Mouse (Mus musculus) activated CD4-positive, CD25-positive, alpha-beta regulatory T cell, adult 4 months (primary cell): Measurements from ENCODE around the gene Gata1. TPM values are rescaled to one million over a fixed set of nuclear protein-coding genes. Genes with fewer than 3 reads are reported as not detected.
A peak's percentile ranks its signal among the peaks of the same experiment; 100 is the strongest.
"Not testable (repeated sequence)": the region's sequence is repeated elsewhere in the genome, so short reads cannot be mapped to it uniquely, and the experiment has no call there.

Source experiments
- ATAC-seq: one replicate; pipeline ENCODE4 v1.8.0; 2017
- polyA plus RNA-seq, 2 experiments: library from polyadenylated mRNA; unstranded; fragments of 100-300 nt; shearing (Covaris generic); gene quantifications; one replicate each; pipeline ENCODE4 v1.2.1; 2017

Gata1 gene
- polyA plus RNA-seq, 2 experiments from 2014 or later = 28.9 to 29.6 TPM

DNA sequence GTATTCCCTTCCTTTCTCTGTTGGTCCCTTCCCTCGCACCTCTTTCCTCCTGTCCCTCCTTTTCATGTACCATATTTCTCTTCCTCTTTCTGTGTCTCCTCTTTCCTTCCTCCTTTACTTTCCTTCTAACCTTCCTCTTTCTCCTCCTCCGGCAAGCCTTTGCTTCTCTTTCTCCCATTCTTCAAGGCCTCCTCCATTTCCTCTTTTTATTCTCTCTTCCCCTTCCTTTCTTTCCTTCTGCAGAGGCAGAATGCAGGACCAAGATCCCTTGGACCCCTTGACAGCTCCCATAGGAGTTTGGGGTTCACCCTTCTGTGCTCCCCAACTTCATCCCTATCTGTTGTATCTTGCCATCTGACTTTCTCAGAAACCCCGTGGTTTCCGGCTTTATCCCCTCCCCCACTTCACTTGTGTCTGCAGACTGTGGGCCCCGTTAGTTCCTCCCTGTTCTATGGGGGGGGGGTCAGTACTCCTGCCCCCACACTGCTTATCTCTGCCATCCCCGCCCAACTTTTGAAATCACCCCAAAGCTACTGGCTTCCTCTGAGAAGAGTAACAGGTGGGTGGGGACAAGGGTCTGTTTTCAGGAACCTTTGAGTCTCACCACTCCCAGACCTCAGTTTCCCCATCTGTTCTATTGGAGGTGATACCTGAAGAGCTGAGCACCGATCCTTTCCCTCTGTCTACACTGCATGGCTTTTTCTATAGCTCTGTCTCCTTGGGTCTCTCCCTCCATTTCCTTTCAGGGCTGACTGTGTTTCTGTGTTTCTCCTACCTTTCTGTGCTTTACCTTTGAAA lies 13.8 kb downstream of the Gata1 start:
- peak; percentile 79 for ATAC-seq

- no peak for ATAC-seq
Measured at GRCm38 (mm10) chrX:7958868-7959267, 19.0 kb downstream of the Gata1 start.

GRCm38 (mm10) chrX:7950091-7950490 lies 27.8 kb downstream of the Gata1 start:
- no peak for ATAC-seq

DNA sequence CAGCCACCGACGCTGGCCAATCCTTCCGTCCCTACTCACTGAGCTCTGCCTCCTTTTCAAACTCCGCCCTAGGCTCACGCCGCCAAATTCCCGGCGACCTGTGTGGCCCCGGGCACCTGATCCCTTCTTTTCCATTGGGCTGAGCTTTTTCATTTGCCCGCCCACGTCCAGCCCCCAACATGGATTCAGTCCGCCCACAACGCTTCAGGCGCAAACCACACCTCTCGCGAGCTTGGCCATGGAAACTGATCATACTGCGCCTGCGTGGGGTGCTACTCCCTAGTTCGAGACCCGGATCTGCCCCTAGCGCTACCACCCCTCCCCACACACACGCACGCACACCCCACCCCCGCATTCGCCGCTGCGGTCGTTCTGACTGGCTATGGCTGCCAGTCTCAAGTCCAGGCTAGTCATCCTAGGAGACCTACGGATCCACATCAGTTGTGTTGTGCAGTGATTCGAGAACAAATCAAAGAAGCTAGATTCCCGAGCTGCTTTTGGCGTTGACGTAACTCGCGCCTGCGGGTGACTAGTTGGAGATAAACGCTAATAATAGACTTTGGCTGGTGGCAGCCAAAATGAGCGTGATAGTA lies 29.9 kb downstream of the Gata1 start:
- peak; percentile 92 for ATAC-seq

DNA sequence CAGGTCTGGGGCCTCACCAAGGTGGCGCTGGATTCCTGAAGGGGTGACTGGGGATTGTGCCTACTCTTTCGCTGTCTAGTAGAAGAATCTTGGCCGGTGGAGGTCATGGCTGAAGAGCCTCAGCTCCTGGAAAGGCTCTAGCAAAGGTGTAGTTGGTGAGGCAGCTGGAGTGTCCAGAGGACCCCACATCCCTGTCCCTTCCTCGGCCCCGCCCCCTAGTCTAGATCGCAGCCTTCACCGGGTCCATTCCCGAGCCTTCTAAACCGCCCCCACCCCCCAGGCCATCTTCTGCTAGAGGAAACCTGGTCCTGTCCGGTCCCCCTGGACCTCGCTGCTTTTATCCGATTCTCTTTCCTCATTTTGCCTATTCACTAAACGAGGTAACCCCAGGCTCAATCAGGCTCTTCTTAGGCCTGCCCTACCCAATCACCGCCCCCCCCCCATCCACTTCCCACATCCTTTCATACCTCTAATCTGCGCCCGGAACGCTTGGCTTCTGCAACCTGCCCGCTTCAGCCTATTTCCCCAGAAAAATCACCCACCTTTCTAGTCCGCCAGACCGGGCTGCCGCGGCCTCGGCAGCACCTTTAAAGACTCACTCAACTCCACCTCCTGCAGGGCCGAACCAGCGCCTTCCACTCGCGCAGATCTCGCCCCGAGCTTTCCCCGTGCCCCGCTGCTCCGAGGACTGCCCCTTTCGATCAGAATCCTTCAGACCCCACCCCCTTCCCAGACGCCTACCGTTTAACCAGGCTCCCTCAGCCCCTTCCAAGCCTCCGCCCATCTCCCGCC lies 30.6 kb downstream of the Gata1 start, which contains the start of gene Hdac6:
Hdac6 (minus strand) TSS at position 782 of the 792 bp plus-strand sequence.
- ATAC-seq = peak; percentile 13

GRCm38 (mm10) chrX:7945618-7946017 lies 32.3 kb downstream of the Gata1 start:
- ATAC-seq = no peak

DNA sequence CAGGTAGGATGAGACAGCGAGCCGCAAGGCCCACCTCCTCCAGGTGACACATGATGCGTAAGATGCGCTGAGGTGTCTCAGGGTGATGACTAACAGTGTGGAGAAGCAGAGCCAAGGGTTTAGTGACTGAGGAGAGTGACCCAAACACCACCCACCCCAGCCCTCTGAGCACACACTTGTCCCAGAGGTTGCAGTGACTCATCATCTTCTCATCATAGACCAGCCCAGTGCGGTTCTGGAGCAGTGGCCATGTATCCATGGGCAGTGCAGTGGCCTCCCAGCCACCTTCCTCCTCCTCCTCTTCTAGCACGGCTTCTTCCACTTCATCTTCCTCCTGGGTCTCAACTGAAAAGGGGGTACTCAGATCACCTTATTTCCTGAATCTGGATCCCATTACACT lies 40.2 kb downstream of the Gata1 start:
- no peak for ATAC-seq

- no peak for ATAC-seq
Measured at GRCm38 (mm10) chrX:7936874-7937273, 41.0 kb downstream of the Gata1 start.

DNA sequence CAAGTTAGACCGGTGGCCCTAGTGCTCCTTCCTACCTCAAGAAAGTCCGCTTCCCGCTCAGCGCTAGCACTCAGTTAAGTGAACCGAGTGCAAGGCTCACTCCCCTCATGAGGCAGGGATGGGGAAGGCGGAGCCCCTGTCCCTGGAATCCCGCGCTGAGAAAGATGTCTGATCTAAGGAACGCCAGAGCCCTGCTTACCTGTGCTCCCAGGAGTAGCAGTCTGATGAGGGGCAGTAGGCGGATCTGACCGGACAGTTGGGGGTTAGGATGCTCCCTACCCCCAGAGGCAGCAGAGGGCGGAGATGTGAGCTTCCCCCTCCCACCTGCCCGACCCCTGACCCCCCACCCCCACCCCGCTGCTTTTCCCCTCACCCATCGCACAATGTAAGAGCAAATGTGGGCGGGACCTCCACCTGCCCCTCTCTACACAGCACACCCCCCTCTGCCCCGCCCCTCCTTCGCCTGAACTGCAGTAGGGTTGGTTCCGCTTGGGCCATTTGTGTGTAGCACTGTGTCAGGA lies 49.5 kb downstream of the Gata1 start, which contains the start of gene Eras:
Eras (minus strand) TSS at position 338 of the 521 bp plus-strand sequence.
- no peak for ATAC-seq

DNA sequence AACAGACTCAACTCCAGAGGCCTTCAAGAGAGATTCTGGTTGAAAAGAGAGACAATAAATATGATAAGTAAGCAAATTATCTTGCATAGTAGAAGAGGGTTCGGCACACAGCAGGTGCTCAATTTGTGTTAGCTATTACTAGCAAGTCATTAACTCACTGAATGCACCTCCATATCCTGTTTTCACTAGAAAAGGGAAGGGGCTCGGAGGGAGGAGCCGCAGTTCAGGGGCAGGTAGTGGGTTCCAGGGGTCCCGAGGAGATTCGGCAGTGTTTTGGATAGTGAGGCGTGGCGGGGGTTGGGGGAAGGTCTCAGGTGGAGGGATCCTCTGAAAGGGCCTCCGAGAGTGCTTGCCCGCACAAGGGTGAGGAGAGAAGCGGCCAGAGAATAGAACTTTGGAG lies 50.8 kb downstream of the Gata1 start:
- ATAC-seq = no peak

- ATAC-seq = no peak
Measured at GRCm38 (mm10) chrX:7926266-7926665, 51.6 kb downstream of the Gata1 start.

DNA sequence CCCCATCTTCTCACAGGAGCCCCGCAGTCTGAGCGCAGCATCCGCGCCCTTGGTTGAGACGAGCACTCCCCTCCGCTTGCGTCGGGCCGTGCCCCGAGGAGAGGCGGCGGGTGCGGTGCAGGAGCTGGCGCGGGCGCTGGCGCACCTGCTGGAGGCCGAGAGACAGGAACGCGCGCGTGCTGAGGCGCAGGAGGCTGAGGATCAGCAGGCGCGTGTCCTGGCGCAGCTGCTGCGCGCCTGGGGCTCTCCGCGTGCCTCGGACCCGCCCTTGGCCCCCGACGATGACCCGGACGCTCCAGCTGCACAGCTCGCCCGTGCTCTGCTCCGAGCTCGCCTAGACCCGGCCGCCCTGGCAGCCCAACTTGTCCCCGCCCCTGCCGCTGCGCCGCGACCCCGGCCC lies 55.8 kb downstream of the Gata1 start:
- no peak for ATAC-seq

- ATAC-seq = no peak
Measured at GRCm38 (mm10) chrX:7919601-7920383, 58.1 kb downstream of the Gata1 start, which contains the start of gene Pcsk1n. Gene Pcsk1n, plus strand, starts transcription at chrX:7919822.

DNA sequence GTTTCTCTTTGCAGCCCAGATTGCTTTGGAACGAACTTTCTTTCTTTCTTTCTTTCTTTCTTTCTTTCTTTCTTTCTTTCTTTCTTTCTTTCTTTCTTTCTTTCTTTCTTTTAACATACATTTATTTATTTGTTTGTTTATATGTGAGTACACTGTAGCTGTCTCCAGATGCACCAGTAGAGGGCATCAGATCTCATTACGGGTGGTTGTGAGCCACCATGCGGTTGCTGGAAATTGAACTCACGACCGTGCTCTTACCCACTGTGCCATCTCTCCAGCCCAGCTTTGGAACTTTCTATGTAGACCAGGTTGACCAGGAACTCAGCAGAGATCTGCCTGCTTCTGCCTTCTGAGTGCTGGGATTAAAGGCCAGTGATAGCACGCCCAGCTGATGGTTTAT lies 59.9 kb downstream of the Gata1 start:
- not testable (repeated sequence) for ATAC-seq

- ATAC-seq = not testable (repeated sequence)
Measured at GRCm38 (mm10) chrX:7915669-7916068, 62.2 kb downstream of the Gata1 start.

GRCm38 (mm10) chrX:7910473-7910872 lies 67.4 kb downstream of the Gata1 start:
- no peak for ATAC-seq

Other genes starting within 250 kb of the Gata1 start
- gene Praf2, start 249.6 kb downstream of the Gata1 start, polyA plus RNA-seq = 10 to 100 TPM; 34.0 to 36.1 TPM
- gene Ccdc120, start 227.2 kb downstream of the Gata1 start, polyA plus RNA-seq = under 1 TPM in 1 of 2 experiments, not detected in 1; 0.20 TPM
- gene Tfe3, start 215.5 kb downstream of the Gata1 start, polyA plus RNA-seq = 10 to 100 TPM in 1 of 2 experiments, 1 to 10 TPM in 1; 9.1 to 14.7 TPM
- 10 to 100 TPM; 46.6 to 58.8 TPM for gene Gripap1, start 188.3 kb downstream of the Gata1 start, polyA plus RNA-seq
- gene Kcnd1, start 155.8 kb downstream of the Gata1 start, polyA plus RNA-seq = under 1 TPM; 0.49 to 0.50 TPM
- 10 to 100 TPM; 15.4 to 21.1 TPM for gene Otud5, start 136.7 kb downstream of the Gata1 start, polyA plus RNA-seq
- gene Pim2, start 99.8 kb downstream of the Gata1 start, polyA plus RNA-seq = 10 to 100 TPM; 37.5 to 40.7 TPM
- 10 to 100 TPM; 11.3 to 17.3 TPM for gene Slc35a2, start 94.0 kb downstream of the Gata1 start, polyA plus RNA-seq
- gene Pqbp1, start 78.8 kb downstream of the Gata1 start, polyA plus RNA-seq = 100 to 1,000 TPM in 1 of 2 experiments, 10 to 100 TPM in 1; 88.7 to 101 TPM
- gene Timm17b, start 78.7 kb downstream of the Gata1 start, polyA plus RNA-seq = 10 to 100 TPM; 95.9 to 96.8 TPM
- gene Gm10491, start 70.2 kb downstream of the Gata1 start, polyA plus RNA-seq = not detected
- gene Gm10490, start 68.5 kb downstream of the Gata1 start, polyA plus RNA-seq = not detected
- not detected for gene Pcsk1n, start 58.2 kb downstream of the Gata1 start, polyA plus RNA-seq
- not detected for gene Eras, start 49.5 kb downstream of the Gata1 start, polyA plus RNA-seq
- gene Hdac6, start 30.2 kb downstream of the Gata1 start, polyA plus RNA-seq = 10 to 100 TPM in 1 of 2 experiments, 1 to 10 TPM in 1; 8.7 to 10.0 TPM
- not detected for gene Glod5, start 40.4 kb upstream of the Gata1 start, polyA plus RNA-seq
- gene Suv39h1, start 96.7 kb upstream of the Gata1 start, polyA plus RNA-seq = 10 to 100 TPM; 14.5 to 22.4 TPM
- 10 to 100 TPM; 24.0 to 27.4 TPM for gene Was, start 112.4 kb upstream of the Gata1 start, polyA plus RNA-seq
- gene Wdr13, start 154.8 kb upstream of the Gata1 start, polyA plus RNA-seq = 10 to 100 TPM; 15.8 to 18.9 TPM
- 100 to 1,000 TPM; 711 to 929 TPM for gene Rbm3, start 167.8 kb upstream of the Gata1 start, polyA plus RNA-seq
- gene Tbc1d25, start 198.1 kb upstream of the Gata1 start, polyA plus RNA-seq = 1 to 10 TPM; 4.1 to 4.5 TPM
- gene Ebp, start 215.4 kb upstream of the Gata1 start, polyA plus RNA-seq = 100 to 1,000 TPM; 129 to 202 TPM
- under 1 TPM in 1 of 2 experiments, not detected in 1; 0.38 TPM for gene Porcn, start 228.5 kb upstream of the Gata1 start, polyA plus RNA-seq